Mouse (Mus musculus): ENCODE results near the gene Epx. TPM values are rescaled to one million over a fixed set of nuclear protein-coding genes. Genes with fewer than 3 reads are reported as not detected.
"Not testable (repeated sequence)": the region's sequence is repeated elsewhere in the genome, so short reads cannot be mapped to it uniquely, and the experiment has no call there.

The Epx gene
- not detected for total RNA-seq (2021)
- long read RNA-seq, experiment 1 = 0 reads
- long read RNA-seq, experiment 2 = 0 reads

DNA sequence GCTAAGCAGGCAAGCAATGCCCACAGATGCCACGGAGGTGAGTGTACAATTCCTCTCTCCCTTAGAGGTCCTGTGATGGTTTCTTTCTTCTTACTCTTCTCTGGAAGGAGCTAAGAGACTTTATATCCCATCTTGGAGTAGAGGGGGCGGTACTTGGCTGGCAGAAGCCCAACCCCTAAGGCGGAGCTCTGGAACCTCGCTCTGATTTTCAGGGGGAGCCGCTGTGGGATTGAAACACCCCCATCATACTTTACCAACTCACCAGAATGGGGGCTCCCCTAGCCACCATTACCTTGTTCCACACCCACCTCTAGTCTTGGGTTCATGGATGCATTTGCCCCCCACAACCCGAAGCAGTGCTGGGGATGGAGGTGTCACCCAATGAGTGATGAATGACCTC, at the start of gene Epx:
Gene Epx (minus strand): TSS at position 101 of the 400 bp plus-strand sequence.
- DNase-seq = no peak
- intact Hi-C loops (cut with DNase I) = no loop called here

- peak; percentile 9 to 14 for DNase-seq
Observed at GRCm38 (mm10) chr11:87920966-87921365, 45.6 kb upstream of the Epx start, which contains the start of gene Olfr464. TSS of gene Olfr464 (minus strand) at chr11:87920967.

GRCm38 (mm10) chr11:87920301-87920700, 45.0 kb upstream of the Epx start:
- intact Hi-C loops (cut with DNase I) = no loop called here
- no peak for DNase-seq

More at GRCm38 (mm10) chr11:87920966-87921365, 45.6 kb upstream of the Epx start, which contains the start of gene Olfr464:
- intact Hi-C loops (cut with DNase I) = no loop called here

GRCm38 (mm10) chr11:87916005-87916404, 40.7 kb upstream of the Epx start:
- no peak for DNase-seq
- intact Hi-C loops (cut with DNase I) = no loop called here

DNA sequence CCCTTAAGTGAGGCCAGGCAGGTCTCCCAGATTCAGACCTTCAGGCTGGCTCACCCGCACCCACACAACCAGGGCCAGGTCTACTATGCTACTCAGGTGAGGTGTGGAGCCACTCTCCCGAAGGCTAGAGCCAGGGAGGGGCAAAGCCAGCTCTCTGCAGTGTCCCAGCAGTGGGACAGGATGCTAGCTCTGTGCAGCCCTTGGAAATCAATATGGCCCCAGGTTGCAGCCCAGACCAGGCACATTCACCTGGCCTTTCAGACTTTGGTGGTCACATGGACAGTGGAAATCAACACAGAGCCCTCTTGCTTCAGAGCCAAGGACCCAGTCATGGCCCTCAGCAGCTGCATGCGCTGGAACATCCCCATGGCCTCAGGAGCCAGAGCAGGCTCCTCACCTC, 29.0 kb upstream of the Epx start:
- intact Hi-C loops (cut with DNase I) = no loop called here

DNA sequence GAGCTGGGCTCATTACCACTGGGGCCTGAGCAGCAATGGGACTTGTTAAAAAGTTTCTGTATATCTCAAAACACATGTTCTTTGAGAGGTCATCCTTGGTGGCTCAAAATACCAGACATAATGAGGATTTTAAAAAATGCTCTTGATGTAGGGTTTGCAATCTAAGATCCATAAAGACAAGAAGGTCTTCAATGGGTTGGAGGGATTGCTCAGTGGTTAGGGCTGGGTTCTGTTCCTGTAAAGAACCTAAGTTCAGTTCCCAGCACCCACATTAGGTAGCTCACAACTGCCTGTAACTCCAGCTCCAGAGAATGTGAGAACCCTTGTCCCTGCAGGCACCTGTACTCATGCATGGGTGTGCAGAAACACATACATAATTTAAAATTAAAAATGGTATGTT, 22.0 kb upstream of the Epx start, which contains the start of gene Olfr463:
Gene Olfr463 (minus strand): TSS at position 101 of the 400 bp plus-strand sequence.
- intact Hi-C loops (cut with DNase I) = no loop called here
- DNase-seq = no peak

More for the DNA sequence above, 29.0 kb upstream of the Epx start:
- DNase-seq = no peak

DNA sequence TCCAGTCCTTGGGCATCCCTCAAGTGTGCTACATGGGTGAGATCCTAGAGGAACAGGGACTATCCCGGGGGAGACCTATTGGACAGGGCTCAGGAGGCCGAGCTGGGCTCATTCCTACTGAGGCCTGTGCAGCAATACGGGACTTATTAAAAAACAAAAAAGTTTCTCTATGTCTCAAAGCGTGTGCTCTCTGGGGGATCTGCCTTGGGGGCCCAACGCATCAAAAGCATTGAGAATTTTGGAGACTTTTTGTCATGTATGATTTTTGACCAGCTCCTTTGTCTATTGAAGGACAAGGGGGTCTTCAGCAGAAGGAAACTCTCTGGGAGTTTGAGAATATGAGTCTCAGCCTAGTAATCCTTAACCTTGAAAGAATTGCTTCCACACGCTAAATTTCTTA, 16.8 kb upstream of the Epx start, which contains the start of gene Olfr462:
Gene Olfr462 (minus strand): TSS at position 101 of the 400 bp plus-strand sequence.
- DNase-seq = no peak
- intact Hi-C loops (cut with DNase I) = no loop called here

GRCm38 (mm10) chr11:87884856-87885255, 9.5 kb upstream of the Epx start:
- no peak for DNase-seq
- intact Hi-C loops (cut with DNase I) = loop anchor here (10.0 kb wide), 1 partner anchor 220 kb away; the partner anchor contains the start of gene Rnf43

- intact Hi-C loops (cut with DNase I) = loop anchor here (10.0 kb wide), 1 partner anchor 219 kb away; the partner anchor contains the start of gene Rnf43
Observed at GRCm38 (mm10) chr11:87883493-87883892, 8.2 kb upstream of the Epx start.

DNA sequence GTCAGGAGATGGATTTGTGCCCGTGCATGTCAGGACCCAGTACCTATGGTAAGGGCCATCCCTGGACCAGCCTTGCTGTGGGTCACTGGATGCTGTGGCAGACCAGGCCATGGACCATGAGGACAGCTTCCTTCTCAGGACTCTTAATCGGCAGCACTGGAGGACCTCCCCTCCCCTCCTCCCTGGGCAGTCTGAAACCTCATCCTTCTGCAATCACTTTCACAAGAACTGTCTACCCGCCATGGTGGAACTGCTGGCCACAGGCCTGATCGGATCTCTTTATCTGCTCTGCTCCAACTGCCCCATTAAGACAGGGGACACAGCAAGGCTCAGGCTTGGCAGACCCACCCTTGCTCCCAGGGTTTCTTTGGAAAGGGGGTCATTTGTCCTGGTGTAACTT, 6.4 kb upstream of the Epx start:
- intact Hi-C loops (cut with DNase I) = loop anchor here (10.0 kb wide), 1 partner anchor 217 kb away; the partner anchor contains the start of gene Rnf43
- DNase-seq = no peak

More at GRCm38 (mm10) chr11:87883493-87883892, 8.2 kb upstream of the Epx start:
- no peak for DNase-seq

DNA sequence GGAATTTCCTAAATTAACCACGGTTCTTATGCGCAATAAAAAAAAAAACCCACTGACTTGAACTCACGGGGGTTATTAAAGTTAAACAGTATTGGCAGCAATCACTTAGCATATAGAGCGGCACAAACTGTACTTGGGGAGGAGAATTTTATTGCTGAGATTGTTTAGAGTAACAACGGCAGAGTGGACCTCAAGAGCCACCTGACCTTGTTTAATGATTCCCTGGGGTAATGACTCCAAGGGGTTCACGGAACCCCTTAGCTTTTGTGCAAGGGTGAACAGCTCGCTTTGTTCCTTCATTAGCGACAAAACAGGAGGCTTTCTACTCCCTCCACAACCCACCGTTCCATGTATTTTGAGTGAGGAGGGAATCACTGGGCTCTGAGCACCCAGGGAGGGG, 4.5 kb upstream of the Epx start:
- intact Hi-C loops (cut with DNase I) = loop anchor here (10.0 kb wide), 1 partner anchor 215 kb away; the partner anchor contains the start of gene Rnf43
- DNase-seq = no peak

DNA sequence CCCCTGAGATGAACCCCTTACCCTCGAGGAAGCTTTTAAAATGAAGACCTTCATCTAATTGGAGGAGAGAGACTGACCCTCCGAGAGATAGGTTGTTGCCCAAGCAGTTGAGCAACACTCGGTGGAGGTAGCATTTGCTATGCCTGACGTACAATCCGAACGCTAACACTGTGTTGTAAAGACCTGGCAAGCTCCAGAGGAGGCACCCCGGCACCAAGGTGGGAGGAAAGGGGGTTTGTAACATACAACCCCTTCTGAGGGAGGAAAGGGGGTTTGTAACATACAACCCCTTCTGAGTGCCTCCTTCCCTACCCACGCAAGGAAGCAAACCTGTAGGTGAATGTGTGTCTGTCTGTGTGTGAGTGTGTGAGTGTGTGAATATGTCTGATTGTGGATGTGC, 3.6 kb downstream of the Epx start:
- no peak for DNase-seq
- intact Hi-C loops (cut with DNase I) = no loop called here

DNA sequence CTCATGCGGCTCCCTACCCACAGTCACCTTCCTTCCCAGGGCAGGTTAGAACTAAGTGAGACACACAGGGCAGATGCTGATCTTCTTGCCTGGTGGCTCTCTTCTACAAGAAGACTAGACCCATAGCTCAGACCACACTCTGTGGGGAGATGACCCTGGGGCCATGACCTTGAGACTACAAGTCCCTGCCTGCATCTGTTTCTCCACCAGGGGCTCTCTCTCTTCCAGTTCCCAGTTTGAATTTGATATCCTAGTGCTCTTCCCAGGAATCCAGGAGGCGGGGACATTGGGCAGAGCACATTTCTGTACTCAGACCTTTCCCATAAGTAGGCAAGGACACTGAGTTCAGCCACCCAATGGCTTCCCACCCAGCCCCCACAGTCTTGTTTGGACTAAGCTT, 5.2 kb downstream of the Epx start:
- intact Hi-C loops (cut with DNase I) = no loop called here

GRCm38 (mm10) chr11:87866891-87867290, 8.4 kb downstream of the Epx start:
- intact Hi-C loops (cut with DNase I); DNase-seq: not testable (repeated sequence)

More for the DNA sequence above, 5.2 kb downstream of the Epx start:
- DNase-seq = no peak

DNA sequence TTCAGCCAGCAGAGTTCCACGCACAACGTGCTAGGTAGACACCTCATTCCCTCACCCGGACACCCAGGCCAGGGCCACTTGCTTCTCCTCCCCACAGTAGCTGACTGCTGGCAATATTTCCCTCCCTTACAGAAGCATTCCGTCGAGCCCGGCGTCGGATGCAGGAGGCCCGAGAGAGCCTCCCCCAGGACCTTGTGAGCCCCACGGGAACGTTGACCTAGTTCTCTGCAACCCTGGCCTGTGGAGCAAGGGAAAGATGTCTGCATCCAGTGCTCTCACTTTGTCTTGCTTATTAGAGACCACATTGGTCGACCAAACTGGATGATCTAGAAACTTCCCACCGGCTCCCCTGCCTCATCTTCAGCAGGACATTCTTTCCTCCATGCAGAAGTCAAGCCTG, 12.5 kb downstream of the Epx start:
- peak; percentile 16 to 25 for DNase-seq
- intact Hi-C loops (cut with DNase I) = no loop called here

GRCm38 (mm10) chr11:87860426-87860825, 14.9 kb downstream of the Epx start:
- no peak for DNase-seq
- intact Hi-C loops (cut with DNase I) = no loop called here

DNA sequence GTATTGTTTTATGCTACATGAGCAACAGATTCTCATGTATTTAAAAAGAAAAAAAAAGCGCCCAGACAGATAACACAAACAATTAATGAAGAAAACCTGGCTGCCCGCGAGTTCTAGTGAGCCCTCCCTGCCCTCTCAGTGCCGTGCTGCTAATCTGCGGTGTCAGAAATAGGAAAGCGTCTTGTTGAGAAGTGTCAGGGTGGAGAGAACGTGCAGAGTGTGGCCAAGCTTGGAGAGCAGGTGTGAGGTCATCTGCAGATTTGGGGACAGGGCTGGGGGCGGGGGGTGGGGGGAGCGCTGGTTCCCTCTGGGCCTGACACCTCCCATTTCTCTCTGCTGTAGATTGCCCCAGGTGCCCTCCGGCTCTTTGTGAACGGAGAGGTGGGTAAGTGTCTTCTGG, 16.1 kb downstream of the Epx start:
- intact Hi-C loops (cut with DNase I) = no loop called here
- no peak for DNase-seq

DNA sequence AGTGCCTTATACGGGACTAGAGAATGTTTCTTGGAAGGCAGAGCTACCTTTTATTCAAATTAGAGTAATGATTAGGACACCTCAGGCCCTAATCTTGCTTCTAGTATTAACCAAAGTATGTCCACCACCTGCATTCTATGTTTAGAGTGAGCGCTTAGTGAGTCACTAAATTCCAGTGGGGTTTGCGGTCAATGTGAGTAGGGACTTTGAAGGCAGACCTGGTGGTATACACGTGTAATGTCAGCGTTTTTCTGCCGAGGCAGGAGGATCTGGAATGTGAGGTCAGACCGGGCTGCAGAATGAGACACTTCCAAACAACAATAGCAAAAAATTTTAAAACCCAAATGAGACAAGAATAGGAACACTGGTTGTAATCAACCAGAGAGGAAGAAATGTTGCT, 20.8 kb downstream of the Epx start:
- intact Hi-C loops (cut with DNase I) = no loop called here
- no peak for DNase-seq

DNA sequence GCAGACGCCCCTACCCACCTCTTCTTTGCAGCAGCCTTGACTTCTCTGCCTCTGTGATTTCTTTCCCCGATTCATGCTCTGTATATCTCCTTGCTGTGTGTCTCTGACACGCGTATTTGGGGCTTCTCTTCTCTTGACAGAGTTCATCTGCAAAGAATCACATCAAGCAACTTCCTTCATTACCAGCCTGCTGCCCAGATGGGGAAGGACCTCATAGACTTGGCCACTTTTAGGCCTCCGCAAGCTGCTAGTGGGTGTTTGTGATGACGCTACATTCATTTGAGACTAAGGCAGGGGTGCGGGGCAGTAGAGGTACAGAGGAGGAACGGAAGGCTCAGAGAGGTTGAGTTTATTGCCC, 21.8 kb downstream of the Epx start:
- DNase-seq = no peak
- intact Hi-C loops (cut with DNase I) = no loop called here

- intact Hi-C loops (cut with DNase I) = no loop called here
- DNase-seq = peak; percentile 86 to 92
Observed at GRCm38 (mm10) chr11:87852690-87853596, 22.4 kb downstream of the Epx start, which contains the start of gene Mks1. TSS of gene Mks1 (plus strand) at chr11:87853215.

GRCm38 (mm10) chr11:87847884-87848283, 27.5 kb downstream of the Epx start:
- DNase-seq = no peak
- intact Hi-C loops (cut with DNase I) = no loop called here

All from heart, postnatal 14 days (tissue).